Mouse (Mus musculus) heart, embryonic 10.5 days (tissue): ENCODE results near the gene Aqr. TPM values are rescaled to one million over a fixed set of nuclear protein-coding genes. Genes with fewer than 3 reads are reported as not detected.

Experiments used
- DNase-seq: peaks from one replicate; pipeline ENCODE4 v3.0.0-alpha.2; 2017; ENCODE audit warnings: low spot score
- H3K27ac ChIP-seq: fragments of 300-500 bp; sonication (generic); 2 replicates; pipeline ENCODE4 v1.5.1; 2016; ENCODE audit warnings: mild to moderate bottlenecking
- H3K27me3 ChIP-seq: fragments of 300-500 bp; sonication (generic); 2 replicates; pipeline ENCODE4 v1.6.1; 2016; ENCODE audit warnings: mild to moderate bottlenecking; ENCODE audit not compliant: poor library complexity, insufficient read depth, severe bottlenecking
- H3K36me3 ChIP-seq: fragments of 300-500 bp; sonication (generic); 2 replicates; pipeline ENCODE4 v1.6.1; 2016; ENCODE audit warnings: mild to moderate bottlenecking, moderate library complexity
- H3K4me1 ChIP-seq: fragments of 300-500 bp; sonication (generic); 2 replicates; pipeline ENCODE4 v1.6.1; 2016; ENCODE audit warnings: mild to moderate bottlenecking
- H3K4me3 ChIP-seq: fragments of 300-500 bp; sonication (generic); 2 replicates; pipeline ENCODE4 v1.5.1; 2016; ENCODE audit warnings: mild to moderate bottlenecking, moderate library complexity
- H3K9me3 ChIP-seq: fragments of 300-500 bp; sonication (generic); 2 replicates; pipeline ENCODE4 v1.6.1; 2016; ENCODE audit warnings: mild to moderate bottlenecking, moderate library complexity
- WGBS: fragments of 180-500 bp; shearing (Covaris S2); methylation state at CpG from one replicate; pipeline ENCODE4 v1.1.7; 2016; 5-methylcytosine and 5-hydroxymethylcytosine counted together
- polyA plus RNA-seq: library from polyadenylated mRNA; unstranded; fragments of >200 nt; fragmentation: Nextera tagmentation; extraction: Ambion mirVana; gene quantifications from 2 replicates; pipeline ENCODE4 v1.2.1, GENCODE M21; 2016

Gene Aqr
- polyA plus RNA-seq, 1 experiment from 2014 or later, result 39.0 TPM

GRCm38 (mm10) chr2:114167837-114168236, 19.0 kb downstream of the Aqr start:
- no peaks in the 10 kb centered on the region for H3K27me3 ChIP-seq
- peaks cover 59% of the 10 kb centered on the region for H3K36me3 ChIP-seq
- no peak for DNase-seq
- no peaks in the 10 kb centered on the region for H3K4me1 ChIP-seq
- no peak overlapping the region for H3K27ac ChIP-seq
- no peak overlapping the region for H3K4me3 ChIP-seq
- H3K9me3 ChIP-seq, result no peaks in the 10 kb centered on the region

- H3K4me3 ChIP-seq, result no peak overlapping the region
- no peaks in the 10 kb centered on the region for H3K27me3 ChIP-seq
- 100% methylated on average over 1 of the region's 1 CpGs for WGBS
- H3K4me1 ChIP-seq, result no peaks in the 10 kb centered on the region
- peaks cover 81% of the 10 kb centered on the region for H3K36me3 ChIP-seq
- DNase-seq, result no peak
- H3K9me3 ChIP-seq, result no peaks in the 10 kb centered on the region
- no peak overlapping the region for H3K27ac ChIP-seq
Observed at GRCm38 (mm10) chr2:114161978-114162377, 24.8 kb downstream of the Aqr start.

GRCm38 (mm10) chr2:114157345-114157744, 29.5 kb downstream of the Aqr start:
- H3K9me3 ChIP-seq, result no peaks in the 10 kb centered on the region
- no peaks in the 10 kb centered on the region for H3K27me3 ChIP-seq
- DNase-seq, result no peak
- H3K4me3 ChIP-seq, result no peak overlapping the region
- no peak overlapping the region for H3K27ac ChIP-seq
- H3K4me1 ChIP-seq, result no peaks in the 10 kb centered on the region
- 66% methylated on average over 4 of the region's 4 CpGs for WGBS
- H3K36me3 ChIP-seq, result peaks cover 84% of the 10 kb centered on the region

GRCm38 (mm10) chr2:114156639-114157038, 30.2 kb downstream of the Aqr start:
- Histone ChIP-seq H3K27me3 (no peaks in the 10 kb centered on the region), H3K4me1 (no peaks in the 10 kb centered on the region), H3K36me3 (peaks cover 86% of the 10 kb centered on the region), H3K27ac (no peak overlapping the region), H3K9me3 (no peaks in the 10 kb centered on the region), H3K4me3 (no peak overlapping the region)
- DNase-seq, result no peak
- 77% methylated on average over 1 of the region's 1 CpGs for WGBS

GRCm38 (mm10) chr2:114153247-114153646, 33.6 kb downstream of the Aqr start:
- no peaks in the 10 kb centered on the region for H3K9me3 ChIP-seq
- H3K4me3 ChIP-seq, result no peak overlapping the region
- 90% methylated on average over 6 of the region's 6 CpGs for WGBS
- H3K36me3 ChIP-seq, result peaks cover 93% of the 10 kb centered on the region
- H3K4me1 ChIP-seq, result no peaks in the 10 kb centered on the region
- no peak for DNase-seq
- H3K27me3 ChIP-seq, result no peaks in the 10 kb centered on the region
- H3K27ac ChIP-seq, result no peak overlapping the region

GRCm38 (mm10) chr2:114146864-114147458, 39.9 kb downstream of the Aqr start:
- DNase-seq, result no peak
- H3K27ac ChIP-seq, result no peak overlapping the region
- no peaks in the 10 kb centered on the region for H3K9me3 ChIP-seq
- H3K27me3 ChIP-seq, result no peaks in the 10 kb centered on the region
- no peak overlapping the region for H3K4me3 ChIP-seq
- H3K36me3 ChIP-seq, result peaks cover 84% of the 10 kb centered on the region
- H3K4me1 ChIP-seq, result no peaks in the 10 kb centered on the region
- 95% methylated on average over 15 of the region's 15 CpGs for WGBS

GRCm38 (mm10) chr2:114145315-114145801, 41.5 kb downstream of the Aqr start:
- Histone ChIP-seq H3K4me1 (no peaks in the 10 kb centered on the region), H3K36me3 (peaks cover 84% of the 10 kb centered on the region), H3K27me3 (no peaks in the 10 kb centered on the region), H3K9me3 (no peaks in the 10 kb centered on the region), H3K27ac (no peak overlapping the region), H3K4me3 (no peak overlapping the region)
- WGBS, result 77% methylated on average over 6 of the region's 6 CpGs
- no peak for DNase-seq

GRCm38 (mm10) chr2:114144915-114145314, 41.9 kb downstream of the Aqr start:
- H3K4me3 ChIP-seq, result no peak overlapping the region
- no peaks in the 10 kb centered on the region for H3K27me3 ChIP-seq
- H3K27ac ChIP-seq, result no peak overlapping the region
- WGBS, result 89% methylated on average over 5 of the region's 5 CpGs
- peaks cover 84% of the 10 kb centered on the region for H3K36me3 ChIP-seq
- no peaks in the 10 kb centered on the region for H3K9me3 ChIP-seq
- DNase-seq, result no peak
- no peaks in the 10 kb centered on the region for H3K4me1 ChIP-seq

GRCm38 (mm10) chr2:114143842-114144241, 43.0 kb downstream of the Aqr start:
- no peaks in the 10 kb centered on the region for H3K27me3 ChIP-seq
- peaks cover 82% of the 10 kb centered on the region for H3K36me3 ChIP-seq
- H3K27ac ChIP-seq, result no peak overlapping the region
- DNase-seq, result no peak
- H3K9me3 ChIP-seq, result no peaks in the 10 kb centered on the region
- WGBS, result 91% methylated on average over 6 of the region's 6 CpGs
- H3K4me1 ChIP-seq, result no peaks in the 10 kb centered on the region
- H3K4me3 ChIP-seq, result no peak overlapping the region

- WGBS, result 94% methylated on average over 9 of the region's 9 CpGs
- peaks cover 89% of the 10 kb centered on the region for H3K36me3 ChIP-seq
- no peaks in the 10 kb centered on the region for H3K9me3 ChIP-seq
- no peak overlapping the region for H3K27ac ChIP-seq
- H3K4me3 ChIP-seq, result no peak overlapping the region
- DNase-seq, result no peak
- no peaks in the 10 kb centered on the region for H3K27me3 ChIP-seq
- H3K4me1 ChIP-seq, result no peaks in the 10 kb centered on the region
Observed at GRCm38 (mm10) chr2:114136755-114137154, 50.1 kb downstream of the Aqr start.

GRCm38 (mm10) chr2:114135777-114136176, 51.0 kb downstream of the Aqr start:
- Histone ChIP-seq H3K36me3 (peaks cover 85% of the 10 kb centered on the region), H3K27me3 (no peaks in the 10 kb centered on the region), H3K4me1 (no peaks in the 10 kb centered on the region), H3K9me3 (no peaks in the 10 kb centered on the region), H3K27ac (no peak overlapping the region), H3K4me3 (no peak overlapping the region)
- DNase-seq, result no peak
- 90% methylated on average over 2 of the region's 2 CpGs for WGBS

- Histone ChIP-seq H3K9me3 (no peaks in the 10 kb centered on the region), H3K27me3 (no peaks in the 10 kb centered on the region), H3K27ac (no peak overlapping the region), H3K36me3 (peaks cover 79% of the 10 kb centered on the region), H3K4me1 (no peaks in the 10 kb centered on the region), H3K4me3 (no peak overlapping the region)
- no peak for DNase-seq
- 90% methylated on average over 4 of the region's 4 CpGs for WGBS
Observed at GRCm38 (mm10) chr2:114133355-114133754, 53.5 kb downstream of the Aqr start.

GRCm38 (mm10) chr2:114130657-114131056, 56.2 kb downstream of the Aqr start:
- no peaks in the 10 kb centered on the region for H3K4me1 ChIP-seq
- 66% methylated on average over 13 of the region's 13 CpGs for WGBS
- no peak overlapping the region for H3K4me3 ChIP-seq
- H3K9me3 ChIP-seq, result no peaks in the 10 kb centered on the region
- H3K27me3 ChIP-seq, result no peaks in the 10 kb centered on the region
- no peak for DNase-seq
- H3K36me3 ChIP-seq, result peaks cover 75% of the 10 kb centered on the region
- peak overlapping the region; percentile 2; the same call in 1 of the 2 replicates for H3K27ac ChIP-seq

GRCm38 (mm10) chr2:114123304-114123703, 63.5 kb downstream of the Aqr start:
- no peaks in the 10 kb centered on the region for H3K27me3 ChIP-seq
- peak overlapping the region; percentile 85 for H3K27ac ChIP-seq
- H3K4me3 ChIP-seq, result no peak overlapping the region
- H3K4me1 ChIP-seq, result no peaks in the 10 kb centered on the region
- 57% methylated on average over 4 of the region's 4 CpGs for WGBS
- H3K36me3 ChIP-seq, result peaks cover 76% of the 10 kb centered on the region
- no peaks in the 10 kb centered on the region for H3K9me3 ChIP-seq
- DNase-seq, result peak; percentile 87
